Mouse (Mus musculus): Measurements from ENCODE around the gene Disp2. TPM values are rescaled to one million over a fixed set of nuclear protein-coding genes. Genes with fewer than 3 reads are reported as not detected.

Gene Disp2
- polyA plus RNA-seq (2012; rRNA removed; ENCODE audit: low replicate concordance): 1.7 and 2.2 TPM in 2 replicates

GRCm38 (mm10) chr2:118779504-118780480, at the start of gene Disp2:
Disp2 (plus strand) TSS chr2:118779719.

GRCm38 (mm10) chr2:118745232-118745884, 34.2 kb upstream of the Disp2 start, which contains the start of gene Inafm2:
Inafm2 (plus strand) TSS chr2:118745758.

GRCm38 (mm10) chr2:118761906-118762783, 17.4 kb upstream of the Disp2 start, which contains the start of gene Ccdc9b:
Ccdc9b (minus strand) TSS chr2:118762661.

GRCm38 (mm10) chr2:118772158-118772874, 7.2 kb upstream of the Disp2 start, which contains the start of gene Phgr1:
Phgr1 (plus strand) TSS chr2:118772769.

GRCm38 (mm10) chr2:118813981-118814836, 34.7 kb downstream of the Disp2 start, which contains the start of gene Knstrn:
Knstrn (plus strand) TSS chr2:118814003.

Other genes with a start within 250 kb of the Disp2 start
- gene Bmf, start 230.0 kb upstream of the Disp2 start, polyA plus RNA-seq (2012; rRNA removed; ENCODE audit: low replicate concordance): 4.7 and 8.3 TPM in 2 replicates
- 2.7 and 3.5 TPM in 2 replicates for gene Bub1b, start 181.5 kb upstream of the Disp2 start, polyA plus RNA-seq (2012; rRNA removed; ENCODE audit: low replicate concordance)
- gene Pak6, start 116.4 kb upstream of the Disp2 start, polyA plus RNA-seq (2012; rRNA removed; ENCODE audit: low replicate concordance): 1.9 and 2.3 TPM in 2 replicates
- gene Ankrd63, start 75.8 kb upstream of the Disp2 start, polyA plus RNA-seq (2012; rRNA removed; ENCODE audit: low replicate concordance): 0.34 and 0.41 TPM in 2 replicates
- 1.9 and 2.7 TPM in 2 replicates for gene Plcb2, start 51.3 kb upstream of the Disp2 start, polyA plus RNA-seq (2012; rRNA removed; ENCODE audit: low replicate concordance)
- gene Inafm2, start 34.0 kb upstream of the Disp2 start, polyA plus RNA-seq (2012; rRNA removed; ENCODE audit: low replicate concordance): 8.6 and 10.0 TPM in 2 replicates
- 2.5 and 2.9 TPM in 2 replicates for gene Ccdc9b, start 17.1 kb upstream of the Disp2 start, polyA plus RNA-seq (2012; rRNA removed; ENCODE audit: low replicate concordance)
- gene Phgr1, start 7.0 kb upstream of the Disp2 start, polyA plus RNA-seq (2012; rRNA removed; ENCODE audit: low replicate concordance): 1,978 and 5,131 TPM in 2 replicates
- gene Knstrn, start 34.3 kb downstream of the Disp2 start, polyA plus RNA-seq (2012; rRNA removed; ENCODE audit: low replicate concordance): 2.0 and 2.6 TPM in 2 replicates
- gene Ivd, start 82.2 kb downstream of the Disp2 start, polyA plus RNA-seq (2012; rRNA removed; ENCODE audit: low replicate concordance): 14.6 and 19.4 TPM in 2 replicates
- gene Bahd1, start 120.7 kb downstream of the Disp2 start, polyA plus RNA-seq (2012; rRNA removed; ENCODE audit: low replicate concordance): 12.9 and 22.5 TPM in 2 replicates
- gene Chst14, start 146.8 kb downstream of the Disp2 start, polyA plus RNA-seq (2012; rRNA removed; ENCODE audit: low replicate concordance): 3.3 and 4.3 TPM in 2 replicates
- 3.6 and 5.3 TPM in 2 replicates for gene Ccdc32, start 249.7 kb downstream of the Disp2 start, polyA plus RNA-seq (2012; rRNA removed; ENCODE audit: low replicate concordance)